Mouse (Mus musculus): ENCODE data around the gene Gtf3a.

DNA sequence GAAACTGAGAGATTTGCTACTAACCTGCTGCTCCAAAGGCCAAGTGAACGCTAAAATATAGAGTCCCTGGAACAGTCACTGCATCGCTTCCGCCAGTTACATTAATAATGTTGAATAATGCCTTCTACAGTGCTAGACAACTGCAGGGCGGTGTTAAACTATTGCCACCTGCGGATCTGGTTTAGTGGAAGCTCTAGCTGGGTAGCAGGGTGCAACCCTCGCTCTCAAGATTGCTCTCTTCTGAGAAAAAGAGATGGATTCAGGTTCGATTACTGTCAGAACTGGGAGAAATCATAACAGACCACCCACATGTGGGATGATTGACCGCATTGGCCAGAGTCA lies 15.5 kb downstream of the Gtf3a start:
- TF ChIP-seq CTCF (IDR thresholded peaks at IDR 0.05; ENCODE audit: low read depth) (no peak), EP300 (IDR thresholded peaks at IDR 0.05; ENCODE audit: low read depth) (no peak)
